Mouse (Mus musculus) heart, embryonic 14.5 days (tissue): ENCODE data around the gene Cd164l2. TPM values are rescaled to one million over a fixed set of nuclear protein-coding genes. Genes with fewer than 3 reads are reported as not detected.

ENCODE experiments used
- ATAC-seq: fragments of 200-750 bp; cut with Nextera tagmentation; 2 replicates; pipeline ENCODE4 v1.8.0; 2017; ENCODE audit warnings: low read depth, moderate TSS enrichment; ENCODE audit not compliant: insufficient number of reproducible peaks, insufficient read depth, low FRiP score
- H3K27ac ChIP-seq, 2 experiments: fragments of 200-500 bp in 1 of 2; fragments of 300-500 bp in 1 of 2; sonication (generic) in 1 of 2; replicated peaks in 1 of 2; 2 replicates each; pipeline ENCODE4 v1.5.1; 2012 to 2014; ENCODE audit warnings: low read depth in 2 of 2, low read length in 2 of 2, control low read depth in 1 of 2, mild to moderate bottlenecking in 1 of 2, mixed read lengths in 1 of 2; ENCODE audit not compliant: control insufficient read depth in 1 of 2, insufficient read depth in 1 of 2
- H3K27me3 ChIP-seq: fragments of 300-500 bp; sonication (generic); 2 replicates; pipeline ENCODE4 v1.6.1; 2014; ENCODE audit warnings: mild to moderate bottlenecking, low read length, control low read depth; ENCODE audit not compliant: control insufficient read depth, insufficient read depth
- H3K36me3 ChIP-seq: fragments of 300-500 bp; sonication (generic); 2 replicates; pipeline ENCODE4 v1.6.1; 2014; ENCODE audit warnings: mild to moderate bottlenecking, control low read depth, low read length, mixed read lengths; ENCODE audit not compliant: control insufficient read depth, insufficient read depth
- H3K4me1 ChIP-seq, 2 experiments: fragments of 200-500 bp in 1 of 2; fragments of 300-500 bp in 1 of 2; sonication (generic) in 1 of 2; 2 replicates each; pipeline ENCODE4 v1.6.1; 2012 to 2014; ENCODE audit warnings: low read length in 2 of 2, control low read depth in 1 of 2, mixed read lengths in 1 of 2; ENCODE audit not compliant: control insufficient read depth in 2 of 2, insufficient read depth in 2 of 2
- H3K4me2 ChIP-seq: fragments of 300-500 bp; sonication (generic); 2 replicates; pipeline ENCODE4 v1.6.1; 2014; ENCODE audit warnings: mild to moderate bottlenecking, low read length
- H3K4me3 ChIP-seq, 2 experiments: fragments of 200-500 bp in 1 of 2; fragments of 300-500 bp in 1 of 2; sonication (generic) in 1 of 2; 2 replicates each; pipeline ENCODE4 v1.5.1; 2012 to 2014; ENCODE audit warnings: low read length in 2 of 2, mild to moderate bottlenecking in 2 of 2, control low read depth in 1 of 2, low read depth in 1 of 2, moderate library complexity in 1 of 2; ENCODE audit not compliant: control insufficient read depth in 1 of 2, insufficient read depth in 1 of 2
- H3K9ac ChIP-seq: fragments of 300-500 bp; sonication (generic); 2 replicates; pipeline ENCODE4 v1.6.1; 2014; ENCODE audit warnings: mild to moderate bottlenecking, low read length
- H3K9me3 ChIP-seq: fragments of 300-500 bp; sonication (generic); 2 replicates; pipeline ENCODE4 v1.6.1; 2016; ENCODE audit warnings: low read length, control low read depth; ENCODE audit not compliant: control insufficient read depth
- WGBS: fragments of 180-500 bp; shearing (Covaris S2); extraction: QIAGEN DNeasy Blood & Tissue Kit; methylation state at CpG from one replicate; pipeline ENCODE4 v1.1.7; 2014; 5-methylcytosine and 5-hydroxymethylcytosine counted together
- polyA plus RNA-seq: library from polyadenylated mRNA; unstranded; fragments of >200 nt; fragmentation: Nextera tagmentation; extraction: Ambion mirVana; gene quantifications from 2 replicates; pipeline ENCODE4 v1.2.1, GENCODE M21; 2014

Gene Cd164l2
- polyA plus RNA-seq, 1 experiment from 2014 or later = 0.82 TPM

GRCm38 (mm10) chr4:133240490-133240921, 28.6 kb downstream of the Cd164l2 start, which contains the start of gene Map3k6:
Gene Map3k6 (plus strand): TSS chr4:133240818.
- peak; percentile 12 for ATAC-seq
- H3K4me1 ChIP-seq = peaks cover 5 to 10% of the 10 kb centered on the region in 2 experiments; a peak in 3 of 4 replicates
- WGBS = 11% methylated on average over 16 of the region's 16 CpGs

GRCm38 (mm10) chr4:133240934-133241908, 29.3 kb downstream of the Cd164l2 start:
- Histone ChIP-seq H3K4me3 (peak overlapping the region; percentile 57 to 75), H3K4me2 (peak overlapping the region; percentile 89), H3K27ac (peak overlapping the region; percentile 70 to 74), H3K9ac (peak overlapping the region; percentile 74), H3K36me3 (no peaks in the 10 kb centered on the region), H3K4me1 (peaks cover 5 to 10% of the 10 kb centered on the region in 2 experiments; a peak in 3 of 4 replicates), H3K9me3 (no peaks in the 10 kb centered on the region), H3K27me3 (peaks cover 23% of the 10 kb centered on the region)
- WGBS = under 1% methylated on average over 77 of the region's 78 CpGs
- ATAC-seq = peak; percentile 88

More at GRCm38 (mm10) chr4:133240490-133240921, 28.6 kb downstream of the Cd164l2 start, which contains the start of gene Map3k6:
- H3K27me3 ChIP-seq = peaks cover 17% of the 10 kb centered on the region
- H3K36me3 ChIP-seq = no peaks in the 10 kb centered on the region
- H3K4me2 ChIP-seq = peak within 1 kb of the TSS; percentile 89
- peak within 1 kb of the TSS; percentile 57 to 75 for H3K4me3 ChIP-seq
- H3K9ac ChIP-seq = peak within 1 kb of the TSS; percentile 74
- peak within 1 kb of the TSS; percentile 70 to 74 for H3K27ac ChIP-seq
- no peaks in the 10 kb centered on the region for H3K9me3 ChIP-seq

GRCm38 (mm10) chr4:133241910-133242309, 30.0 kb downstream of the Cd164l2 start:
- 20% methylated on average over 11 of the region's 11 CpGs for WGBS
- Histone ChIP-seq H3K27me3 (peaks cover 30% of the 10 kb centered on the region), H3K9me3 (no peaks in the 10 kb centered on the region), H3K4me1 (peaks cover 5 to 10% of the 10 kb centered on the region in 2 experiments; a peak in 3 of 4 replicates), H3K4me3 (peak overlapping the region; percentile 57 to 75), H3K4me2 (peak overlapping the region; percentile 89), H3K36me3 (no peaks in the 10 kb centered on the region), H3K27ac (no peak overlapping the region), H3K9ac (no peak overlapping the region)
- ATAC-seq = no peak; the same call in 1 of the 2 replicates

- Histone ChIP-seq H3K9ac (no peak overlapping the region), H3K36me3 (no peaks in the 10 kb centered on the region), H3K9me3 (no peaks in the 10 kb centered on the region), H3K4me1 (peaks cover 5 to 13% of the 10 kb centered on the region in 2 experiments; a peak in 3 of 4 replicates), H3K4me3 (no peak overlapping the region), H3K27ac (no peak overlapping the region), H3K4me2 (no peak overlapping the region), H3K27me3 (peaks cover 38% of the 10 kb centered on the region)
- ATAC-seq = no peak
- WGBS = 64% methylated on average over 9 of the region's 9 CpGs
Observed at GRCm38 (mm10) chr4:133242710-133243109, 30.8 kb downstream of the Cd164l2 start.

- 33% methylated on average over 13 of the region's 13 CpGs for WGBS
- H3K4me3 ChIP-seq = no peak overlapping the region
- peaks cover 46% of the 10 kb centered on the region for H3K27me3 ChIP-seq
- H3K9ac ChIP-seq = no peak overlapping the region
- ATAC-seq = no peak
- H3K27ac ChIP-seq = no peak overlapping the region
- H3K4me2 ChIP-seq = no peak overlapping the region
- peaks cover 5 to 13% of the 10 kb centered on the region in 2 experiments; a peak in 3 of 4 replicates for H3K4me1 ChIP-seq
- H3K36me3 ChIP-seq = no peaks in the 10 kb centered on the region
- H3K9me3 ChIP-seq = no peaks in the 10 kb centered on the region
Observed at GRCm38 (mm10) chr4:133243538-133243937, 31.6 kb downstream of the Cd164l2 start.

GRCm38 (mm10) chr4:133244289-133244688, 32.4 kb downstream of the Cd164l2 start:
- WGBS = 70% methylated on average over 1 of the region's 1 CpGs
- H3K27ac ChIP-seq = no peak overlapping the region
- no peaks in the 10 kb centered on the region for H3K36me3 ChIP-seq
- H3K4me3 ChIP-seq = no peak overlapping the region
- H3K9ac ChIP-seq = no peak overlapping the region
- ATAC-seq = no peak
- H3K4me1 ChIP-seq = peaks cover 5 to 13% of the 10 kb centered on the region in 2 experiments; a peak in 3 of 4 replicates
- H3K4me2 ChIP-seq = no peak overlapping the region
- no peaks in the 10 kb centered on the region for H3K9me3 ChIP-seq
- peaks cover 51% of the 10 kb centered on the region for H3K27me3 ChIP-seq

- 21% methylated on average over 15 of the region's 15 CpGs for WGBS
- Histone ChIP-seq H3K27ac (no peak overlapping the region), H3K9me3 (no peaks in the 10 kb centered on the region), H3K4me2 (0 out of 2 replicates have a peak overlapping the region, but pooled peaks have one; percentile 1), H3K36me3 (no peaks in the 10 kb centered on the region), H3K4me1 (peaks cover 16 to 19% of the 10 kb centered on the region in 2 experiments), H3K4me3 (no peak overlapping the region), H3K9ac (no peak overlapping the region), H3K27me3 (peaks cover 76% of the 10 kb centered on the region)
- no peak for ATAC-seq
Observed at GRCm38 (mm10) chr4:133247072-133247471, 35.1 kb downstream of the Cd164l2 start.
